Mouse (Mus musculus) Patski (cell line): ENCODE results near the gene Pcgf2. TPM values are rescaled to one million over a fixed set of nuclear protein-coding genes. Genes with fewer than 3 reads are reported as not detected.
A peak's percentile ranks its signal among the peaks of the same experiment; 100 is the strongest.

Experiments
- ATAC-seq: fragments of 100-300 bp; one replicate; pipeline ENCODE4 v1.8.0; 2021
- CTCF ChIA-PET: fragments of 350-600 bp; sonication (Branson Sonifier 250); formaldehyde crosslinking; loops from one replicate; lab custom pipeline; 2022; ENCODE audit warnings: inconsistent platforms; lab: Charles Lee
- POLR2A ChIA-PET: fragments of 350-600 bp; sonication (Branson Sonifier 250); formaldehyde crosslinking; loops from one replicate; lab custom pipeline; 2022; ENCODE audit warnings: antibody characterized with exemption, inconsistent platforms; lab: Charles Lee
- DNase-seq: peaks from one replicate; pipeline ENCODE4 v3.0.0-alpha.2; 2011; ENCODE audit warnings: low read depth, low spot score
- H3K27me3 ChIP-seq: fragments of 371-371 bp; one replicate; pipeline ENCODE4 v1.5.1; 2021
- CTCF ChIP-seq: fragments of 100-300 bp; IDR thresholded peaks from one replicate; pipeline ENCODE4 v1.5.1; 2021
- in situ Hi-C: fragments of 300-500 bp; cut with MboI; formaldehyde crosslinking; loops from 3 replicates; pipeline ENCODE4 v1.11.1; 2018; ENCODE audit warnings: low pct_unique_long_range_greater_than_20kb, mixed read lengths
- polyA plus RNA-seq: library from polyadenylated mRNA; unstranded; gene quantifications from one replicate; pipeline ENCODE4 v1.2.3, GENCODE M21; 2021

Pcgf2 gene
- polyA plus RNA-seq, result 47.3 TPM

DNA sequence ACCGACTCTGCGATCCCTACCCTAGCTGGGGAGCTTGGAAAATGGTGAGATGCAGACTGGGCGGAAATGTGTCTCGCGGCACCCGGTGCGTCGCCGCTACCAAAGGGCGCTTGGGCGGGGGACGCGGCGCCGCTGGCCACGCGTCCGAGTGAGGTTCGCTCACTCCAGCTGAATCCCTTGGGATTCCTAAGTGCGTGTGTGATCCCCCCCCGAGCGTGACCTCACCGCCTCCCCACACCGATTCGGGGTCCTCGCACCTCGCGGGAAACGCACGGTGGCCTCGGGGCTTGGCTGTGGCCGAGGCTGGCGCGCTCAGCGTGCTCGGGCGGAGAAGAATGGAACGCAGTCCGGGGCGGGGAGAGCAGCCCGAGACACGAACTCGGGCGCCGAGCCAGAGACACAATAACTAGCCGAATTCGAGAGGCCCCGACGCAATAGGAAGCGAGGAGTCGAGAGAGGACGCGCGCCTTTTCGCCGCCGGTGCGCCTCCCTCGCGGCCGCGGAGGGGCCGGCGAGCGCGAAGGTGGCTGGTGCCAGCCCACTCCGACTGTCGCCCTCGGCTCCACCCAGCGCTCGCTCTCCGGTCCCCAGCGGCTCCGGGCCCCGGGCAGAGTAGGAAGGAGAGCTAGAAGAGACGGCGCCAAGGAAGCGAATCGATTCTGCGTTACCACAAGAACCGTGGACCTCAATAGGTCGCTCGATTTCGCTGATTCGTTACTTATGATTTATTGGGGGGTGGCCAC, at the start of gene Pcgf2:
Gene Pcgf2 (minus strand): TSS at position 495 of the 743 bp plus-strand sequence.
- in situ Hi-C loops, result no loop called here
- ATAC-seq, result peak; percentile 5
- TF ChIP-seq CTCF, result no peak
- no peaks in the 10 kb centered on the region for H3K27me3 ChIP-seq
- CTCF ChIA-PET, result interaction anchor here (1.9 to 3.7 kb wide), 3 partner anchors 14 to 69 kb away, joined by 5 to 13 read pairs (median 7); no protein-coding TSS in a partner anchor
- POLR2A ChIA-PET, result interaction anchor here (1.0 kb wide), 2 partner anchors 21 to 123 kb away, joined by 3 read pairs; no protein-coding TSS in a partner anchor
- no peak for DNase-seq

DNA sequence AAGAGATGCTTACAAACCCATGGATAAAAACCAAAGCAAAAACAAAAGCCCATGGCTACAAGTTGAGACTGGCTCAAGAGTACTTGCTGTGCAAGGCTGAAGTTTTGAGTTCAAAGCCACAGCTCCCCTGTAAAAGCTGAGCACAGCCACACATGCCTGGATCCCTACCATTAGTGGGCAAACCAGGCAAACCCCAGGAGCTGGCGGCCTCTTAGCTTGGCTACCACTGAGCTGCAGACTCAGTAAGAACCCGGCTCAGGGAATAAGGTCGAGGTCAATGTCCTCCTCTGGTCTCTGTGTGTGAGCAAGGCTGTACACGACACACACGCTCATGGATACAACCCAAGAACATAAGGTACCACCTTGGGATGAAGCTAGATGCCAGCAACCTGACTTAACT, 48.2 kb upstream of the Pcgf2 start:
- in situ Hi-C loops, result no loop called here
- POLR2A ChIA-PET, result no interaction called here

DNA sequence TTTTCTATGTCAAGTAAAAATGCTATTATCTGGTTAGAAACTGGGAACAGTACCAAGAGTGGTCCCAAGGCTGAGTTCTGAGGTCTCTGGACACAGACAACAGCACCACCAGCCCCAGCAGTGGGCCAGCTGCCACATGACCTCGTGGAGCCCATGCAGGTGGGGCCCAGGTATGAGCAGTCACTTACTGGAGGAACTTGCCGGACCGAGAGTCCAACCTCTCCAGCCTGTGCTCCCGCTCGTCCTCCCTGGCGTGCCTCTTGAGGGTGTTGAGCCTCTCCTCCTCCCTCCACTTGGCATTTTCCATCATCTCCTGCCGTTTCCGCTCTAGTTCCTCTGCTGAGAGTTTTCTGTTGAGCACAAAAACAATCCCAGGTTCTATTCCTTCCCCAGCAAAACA, 47.5 kb upstream of the Pcgf2 start:
- in situ Hi-C loops, result no loop called here
- no peak for TF ChIP-seq CTCF
- DNase-seq (no peak), ATAC-seq (no peak)
- CTCF ChIA-PET, result no interaction called here
- POLR2A ChIA-PET, result no interaction called here
- no peaks in the 10 kb centered on the region for H3K27me3 ChIP-seq

More for the DNA sequence above, 48.2 kb upstream of the Pcgf2 start:
- H3K27me3 ChIP-seq, result no peaks in the 10 kb centered on the region
- DNase-seq, result no peak
- CTCF ChIA-PET, result interaction anchor here (0.7 to 1.1 kb wide), 2 partner anchors 16 to 17 kb away, joined by 3 to 4 read pairs; no protein-coding TSS in a partner anchor
- no peak for ATAC-seq
- TF ChIP-seq CTCF, result no peak

DNA sequence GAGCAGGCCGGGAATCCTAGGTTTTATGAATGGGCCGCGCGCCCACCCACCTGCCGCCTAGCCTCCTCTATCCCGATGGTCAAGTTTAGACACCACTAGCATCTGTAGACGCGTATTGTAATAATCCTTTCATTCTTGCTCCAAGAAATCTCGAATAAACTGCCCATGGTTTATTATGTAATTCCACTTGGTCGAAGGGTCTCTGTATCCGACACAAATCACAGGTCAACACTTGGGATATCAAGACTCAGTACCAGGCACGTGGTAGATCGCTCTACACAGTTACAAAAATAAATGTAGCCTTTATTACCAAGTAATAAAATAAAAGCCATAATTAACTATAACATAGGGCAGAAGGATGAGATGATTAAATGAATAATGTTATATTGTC, 45.0 kb upstream of the Pcgf2 start:
- no peak for ATAC-seq
- in situ Hi-C loops, result no loop called here
- DNase-seq, result no peak
- ChIA-PET CTCF (interaction anchor here (1.4 kb wide), 1 partner anchor 10 kb away, joined by 3 read pairs; no protein-coding TSS in a partner anchor), POLR2A (interaction anchor here (1.8 kb wide), 1 partner anchor 46 kb away, joined by 6 read pairs; no protein-coding TSS in a partner anchor)
- H3K27me3 ChIP-seq, result no peaks in the 10 kb centered on the region
- no peak for TF ChIP-seq CTCF

DNA sequence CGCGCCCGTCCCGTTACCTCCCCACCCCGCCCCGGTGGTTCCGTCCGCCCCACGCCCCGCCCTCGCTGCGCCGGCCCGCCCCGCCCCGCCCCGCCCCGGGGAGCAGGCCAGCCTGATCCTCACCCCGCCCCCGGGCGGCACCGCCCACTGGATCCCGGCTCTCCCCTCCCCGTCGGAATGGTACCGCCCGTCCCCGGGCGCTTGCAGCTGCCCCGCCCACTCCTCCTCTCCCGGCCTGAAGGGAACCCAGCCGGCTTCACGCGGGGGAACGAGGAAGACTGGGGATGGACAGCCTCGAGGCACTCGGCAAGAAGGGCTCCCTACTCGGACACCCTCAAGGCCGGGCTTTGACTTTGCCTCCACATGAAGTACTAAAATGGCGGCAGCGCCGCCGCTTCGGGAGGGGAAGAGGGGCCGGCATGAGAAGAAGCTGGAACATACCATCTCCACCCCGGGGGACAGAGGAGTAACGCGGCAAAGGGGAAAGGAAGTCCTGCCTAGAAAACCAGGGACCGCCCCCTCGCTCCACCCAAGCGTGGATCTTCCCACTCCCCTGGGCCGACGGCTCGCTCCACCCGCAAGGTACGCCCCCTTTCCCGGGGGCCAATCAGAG, 44.5 kb upstream of the Pcgf2 start:
- ATAC-seq (peak; percentile 80), DNase-seq (peak; percentile 89)
- ChIA-PET POLR2A (interaction anchor here (1.8 kb wide), 1 partner anchor 46 kb away, joined by 6 read pairs; no protein-coding TSS in a partner anchor), CTCF (no interaction called here)
- in situ Hi-C loops, result no loop called here
- TF ChIP-seq CTCF, result no peak
- no peaks in the 10 kb centered on the region for H3K27me3 ChIP-seq

DNA sequence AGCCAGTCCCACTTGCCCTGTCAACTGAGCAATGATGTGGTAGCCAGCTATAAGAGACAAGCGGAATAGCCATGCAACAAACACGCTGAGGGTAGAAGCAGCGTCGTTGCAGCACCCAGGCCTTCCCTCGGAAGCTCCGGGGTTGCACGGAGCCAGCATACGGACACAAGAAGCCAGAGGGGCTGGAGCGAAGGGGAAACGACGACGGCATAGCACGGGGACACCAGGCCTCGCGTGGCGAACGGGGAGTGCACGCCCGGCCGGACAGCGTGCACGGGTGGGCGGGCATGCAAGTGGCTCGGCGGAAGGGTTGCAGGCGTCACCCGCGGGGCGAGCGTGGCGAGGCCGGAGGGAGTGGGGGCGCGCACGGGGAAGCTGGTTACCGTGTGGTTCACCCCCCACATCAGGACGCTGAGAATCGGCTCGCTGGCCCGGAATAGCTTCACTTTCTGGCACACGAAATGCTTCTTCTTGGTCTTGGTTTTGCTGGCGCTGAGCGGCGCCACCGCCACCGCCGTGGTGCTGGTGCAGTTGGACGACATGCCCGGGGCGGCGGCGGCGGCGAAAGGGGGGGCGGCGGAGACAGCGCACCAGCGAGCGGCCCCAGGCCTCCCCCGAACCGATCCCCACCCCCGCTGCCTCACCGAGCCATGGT, 43.9 kb upstream of the Pcgf2 start, which contains the start of gene Pip4k2b:
Gene Pip4k2b (minus strand): TSS at position 642 of the 655 bp plus-strand sequence.
- in situ Hi-C loops, result no loop called here
- ATAC-seq (peak; percentile 14), DNase-seq (no peak)
- no peaks in the 10 kb centered on the region for H3K27me3 ChIP-seq
- TF ChIP-seq CTCF, result no peak
- ChIA-PET CTCF (no interaction called here), POLR2A (interaction anchor here (0.7 kb wide), 1 partner anchor 8 kb away, joined by 3 read pairs; no protein-coding TSS in a partner anchor)

DNA sequence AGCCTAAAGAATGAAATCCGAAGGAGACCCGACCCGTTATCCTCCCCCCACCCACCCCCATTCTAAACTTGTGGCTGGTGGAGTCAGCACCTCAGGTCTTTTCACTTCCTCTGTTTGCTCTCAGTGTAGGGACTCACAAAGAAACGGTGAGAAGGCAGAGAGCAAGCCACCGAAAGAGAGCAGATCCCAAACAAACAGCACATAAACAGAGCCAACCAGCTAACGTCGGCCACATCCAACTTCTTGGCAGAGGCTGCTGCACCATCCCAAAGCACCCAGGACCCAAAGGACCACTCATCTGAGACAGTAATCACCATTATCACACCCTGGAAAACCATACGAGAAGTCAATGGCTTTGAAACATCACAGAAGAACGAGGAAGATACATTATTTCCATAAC, 43.1 kb upstream of the Pcgf2 start:
- CTCF ChIA-PET, result no interaction called here

DNA sequence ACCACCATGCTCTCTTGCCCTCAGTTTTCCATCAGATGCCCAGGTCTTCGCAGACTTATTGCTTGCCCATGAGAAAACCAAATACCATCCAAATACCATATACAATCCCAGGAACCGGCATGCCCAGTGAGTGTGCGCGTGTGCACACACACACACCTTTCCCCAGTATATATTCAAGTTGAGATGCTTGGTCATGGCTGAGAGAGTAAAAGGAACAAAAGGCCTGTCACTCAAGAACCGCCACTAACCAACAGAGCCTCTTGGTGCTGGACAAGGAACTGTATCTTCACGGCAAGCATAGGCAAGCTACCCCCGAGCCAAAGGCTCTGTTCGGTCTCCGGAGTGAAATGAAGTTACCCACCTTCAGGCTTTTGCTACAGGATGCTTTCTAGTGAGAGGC, 42.3 kb upstream of the Pcgf2 start:
- H3K27me3 ChIP-seq, result no peaks in the 10 kb centered on the region
- DNase-seq, result no peak
- ATAC-seq, result no peak
- POLR2A ChIA-PET, result no interaction called here
- in situ Hi-C loops, result no loop called here
- TF ChIP-seq CTCF, result no peak
- CTCF ChIA-PET, result no interaction called here

More for the DNA sequence above, 43.1 kb upstream of the Pcgf2 start:
- no peak for TF ChIP-seq CTCF
- no peak for DNase-seq
- no peaks in the 10 kb centered on the region for H3K27me3 ChIP-seq
- ATAC-seq, result no peak
- in situ Hi-C loops, result no loop called here
- POLR2A ChIA-PET, result no interaction called here

DNA sequence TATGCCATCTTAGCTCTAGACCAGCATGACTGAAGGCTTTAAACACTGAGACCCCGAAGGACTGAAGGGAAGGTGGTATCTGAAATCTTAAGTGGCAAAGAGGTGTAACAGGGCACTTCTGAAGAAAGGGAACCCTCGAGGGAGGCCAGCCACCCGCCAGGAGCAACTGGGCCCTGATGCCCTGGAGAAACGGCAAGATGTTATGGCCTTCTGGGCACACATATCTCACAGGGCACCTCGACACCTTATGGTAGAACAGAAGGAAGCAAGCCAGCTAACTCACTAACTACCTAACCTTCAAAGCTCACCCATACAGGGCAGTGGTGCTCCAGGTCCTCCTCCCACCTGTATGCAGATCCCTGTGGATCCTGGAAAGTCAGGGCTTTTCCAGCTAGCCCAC, 41.9 kb upstream of the Pcgf2 start:
- no peaks in the 10 kb centered on the region for H3K27me3 ChIP-seq
- in situ Hi-C loops, result no loop called here
- ChIA-PET CTCF (interaction anchor here (1.1 kb wide), 1 partner anchor 9 kb away, joined by 4 read pairs; no protein-coding TSS in a partner anchor), POLR2A (no interaction called here)
- ATAC-seq, result no peak
- TF ChIP-seq CTCF, result no peak
- no peak for DNase-seq

DNA sequence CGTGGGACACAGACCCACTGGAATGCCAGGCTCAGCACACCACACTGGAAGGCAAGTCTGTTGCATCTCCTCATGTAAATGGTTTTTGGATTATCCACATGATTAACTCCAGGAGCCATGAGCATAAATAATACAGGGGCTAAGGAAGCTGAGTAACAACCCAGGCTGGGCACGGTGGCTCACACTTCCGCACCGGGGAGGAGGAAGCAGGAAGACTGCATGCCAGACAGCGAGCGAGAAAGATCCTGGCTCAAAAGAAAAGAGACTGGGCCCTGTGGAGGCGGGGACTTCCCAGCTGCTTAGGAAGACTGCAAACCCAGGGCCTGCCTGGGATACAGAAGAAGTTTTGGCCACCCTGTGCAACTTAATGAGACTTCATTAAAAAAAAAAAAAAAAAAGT, 39.9 kb upstream of the Pcgf2 start:
- TF ChIP-seq CTCF, result no peak
- ChIA-PET POLR2A (interaction anchor here (0.6 kb wide), 1 partner anchor 25 kb away, joined by 4 read pairs; no protein-coding TSS in a partner anchor), CTCF (no interaction called here)
- in situ Hi-C loops, result no loop called here
- peak; percentile 53 for DNase-seq
- no peaks in the 10 kb centered on the region for H3K27me3 ChIP-seq
- peak; percentile 7 for ATAC-seq
